Mouse (Mus musculus): ENCODE measurements around the gene Rfx8. TPM values are rescaled to one million over a fixed set of nuclear protein-coding genes. Genes with fewer than 3 reads are reported as not detected.

The Rfx8 gene
- polyA plus RNA-seq, 1 experiment from 2014 or later = not detected

DNA sequence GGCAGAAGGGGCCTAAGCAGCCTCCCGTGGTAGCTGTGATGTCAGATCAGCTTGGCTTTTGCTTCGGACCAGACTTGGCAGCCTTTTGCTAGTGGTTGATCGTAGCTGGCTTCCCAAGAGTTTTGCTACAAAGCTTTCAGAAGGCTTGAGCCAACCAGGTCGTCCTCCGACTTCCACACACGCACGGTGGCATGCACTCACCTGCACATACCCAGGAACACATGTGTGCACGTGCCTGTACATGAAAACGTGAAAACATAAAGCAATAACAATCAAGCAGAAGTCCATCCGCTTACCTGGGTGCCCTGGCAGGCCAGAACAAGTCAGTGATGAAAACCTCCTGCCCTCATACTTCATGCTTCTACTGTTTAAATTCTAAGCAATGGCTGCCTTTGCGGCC is 36.2 kb upstream of the Rfx8 start:
- ATAC-seq (no peak), DNase-seq (ENCODE audit: low read depth, low spot score) (no peak)
- in situ Hi-C loops (cut with MboI; ENCODE audit: low pct_unique_long_range_greater_than_20kb) = loop anchor here (25.0 kb wide), 2 partner anchors 505 to 630 kb away; no protein-coding TSS in a partner anchor
- CTCF ChIA-PET = no interaction called here
- H3K27me3 ChIP-seq = no peaks in the 10 kb centered on the region
- POLR2A ChIA-PET = no interaction called here
- TF ChIP-seq CTCF (IDR thresholded peaks at IDR 0.05) = no peak

GRCm38 (mm10) chr1:39754224-39754957 is 33.6 kb upstream of the Rfx8 start:
- DNase-seq (ENCODE audit: low read depth, low spot score) = no peak
- ChIA-PET POLR2A (no interaction called here), CTCF (no interaction called here)
- no peak for ATAC-seq
- in situ Hi-C loops (cut with MboI; ENCODE audit: low pct_unique_long_range_greater_than_20kb) = loop anchor here (5.0 to 25.0 kb wide), 3 partner anchors 57 to 633 kb away; no protein-coding TSS in a partner anchor
- no peaks in the 10 kb centered on the region for H3K27me3 ChIP-seq
- no peak for TF ChIP-seq CTCF (IDR thresholded peaks at IDR 0.05)

DNA sequence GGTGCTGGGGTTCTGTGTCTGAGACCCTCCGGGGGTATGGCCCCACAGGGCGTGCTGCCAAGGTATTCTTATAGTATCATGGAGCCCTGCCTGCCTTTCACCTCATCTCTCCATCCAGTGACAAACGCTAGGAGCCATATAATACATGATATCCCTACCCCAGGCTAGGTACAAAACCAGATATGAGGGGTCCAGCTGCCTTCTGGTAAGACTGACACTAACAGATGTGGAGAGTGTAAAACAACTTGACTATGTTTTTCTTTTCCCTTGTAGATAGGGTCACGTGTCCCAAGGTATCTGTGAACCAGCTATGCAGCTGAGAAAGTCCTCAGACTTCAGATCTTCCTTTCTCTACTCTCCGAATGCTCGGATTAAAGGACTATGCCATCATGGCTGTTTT is 30.7 kb upstream of the Rfx8 start:
- no peak for TF ChIP-seq CTCF (IDR thresholded peaks at IDR 0.05)
- H3K27me3 ChIP-seq = no peaks in the 10 kb centered on the region
- CTCF ChIA-PET = interaction anchor here (0.8 kb wide), 1 partner anchor 10 kb away, joined by 3 read pairs; no protein-coding TSS in a partner anchor
- in situ Hi-C loops (cut with MboI; ENCODE audit: low pct_unique_long_range_greater_than_20kb) = loop anchor here (5.0 to 25.0 kb wide), 3 partner anchors 54 to 636 kb away; no protein-coding TSS in a partner anchor
- DNase-seq (ENCODE audit: low read depth, low spot score) (no peak), ATAC-seq (no peak)
- POLR2A ChIA-PET = no interaction called here

DNA sequence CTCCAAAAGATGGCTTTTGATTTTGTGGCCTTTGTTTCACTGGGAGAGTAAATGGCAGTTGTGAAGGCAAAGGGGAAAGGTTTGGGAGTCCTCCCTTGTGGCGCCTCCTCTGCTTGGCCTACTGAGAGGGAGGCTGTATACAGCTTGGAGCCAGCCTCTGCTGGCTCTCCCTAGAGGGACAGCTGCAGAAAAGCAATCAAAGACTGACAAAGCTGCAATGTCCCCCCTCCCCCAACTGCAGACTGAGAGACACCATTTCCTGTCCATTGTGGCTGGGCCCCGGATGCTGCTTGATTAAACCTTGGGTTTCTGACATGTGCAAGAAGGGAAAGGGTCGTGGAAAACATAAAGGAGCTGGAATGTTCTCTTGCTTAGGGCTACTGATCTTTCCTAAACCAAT is 28.9 kb upstream of the Rfx8 start:
- no peaks in the 10 kb centered on the region for H3K27me3 ChIP-seq
- no peak for ATAC-seq
- TF ChIP-seq CTCF (IDR thresholded peaks at IDR 0.05) = no peak
- POLR2A ChIA-PET = no interaction called here
- DNase-seq (ENCODE audit: low read depth, low spot score) = no peak
- CTCF ChIA-PET = interaction anchor here (0.7 kb wide), 1 partner anchor 17 kb away, joined by 3 read pairs; no protein-coding TSS in a partner anchor
- in situ Hi-C loops (cut with MboI; ENCODE audit: low pct_unique_long_range_greater_than_20kb) = loop anchor here (5.0 to 25.0 kb wide), 3 partner anchors 52 to 638 kb away; no protein-coding TSS in a partner anchor

- CTCF ChIA-PET = no interaction called here
- in situ Hi-C loops (cut with MboI; ENCODE audit: low pct_unique_long_range_greater_than_20kb) = no loop called here
- DNase-seq (ENCODE audit: low read depth, low spot score) (no peak), ATAC-seq (no peak)
- POLR2A ChIA-PET = no interaction called here
- no peak for TF ChIP-seq CTCF (IDR thresholded peaks at IDR 0.05)
- no peaks in the 10 kb centered on the region for H3K27me3 ChIP-seq
Measured at GRCm38 (mm10) chr1:39749214-39749613, 28.4 kb upstream of the Rfx8 start.

- DNase-seq (ENCODE audit: low read depth, low spot score) (no peak), ATAC-seq (no peak)
- ChIA-PET CTCF (no interaction called here), POLR2A (no interaction called here)
- TF ChIP-seq CTCF (IDR thresholded peaks at IDR 0.05) = no peak
- in situ Hi-C loops (cut with MboI; ENCODE audit: low pct_unique_long_range_greater_than_20kb) = no loop called here
- H3K27me3 ChIP-seq = no peaks in the 10 kb centered on the region
Measured at GRCm38 (mm10) chr1:39748666-39749065, 27.9 kb upstream of the Rfx8 start.

GRCm38 (mm10) chr1:39746464-39746863 is 25.7 kb upstream of the Rfx8 start:
- ChIA-PET CTCF (interaction anchor here (0.7 to 0.8 kb wide), 2 partner anchors 15 to 51 kb away, joined by 3 read pairs; no protein-coding TSS in a partner anchor), POLR2A (interaction anchor here (0.6 kb wide), 1 partner anchor 29 kb away, joined by 3 read pairs; no protein-coding TSS in a partner anchor)
- DNase-seq (ENCODE audit: low read depth, low spot score) (no peak), ATAC-seq (no peak)
- in situ Hi-C loops (cut with MboI; ENCODE audit: low pct_unique_long_range_greater_than_20kb) = no loop called here
- H3K27me3 ChIP-seq = no peaks in the 10 kb centered on the region
- TF ChIP-seq CTCF (IDR thresholded peaks at IDR 0.05) = no peak

DNA sequence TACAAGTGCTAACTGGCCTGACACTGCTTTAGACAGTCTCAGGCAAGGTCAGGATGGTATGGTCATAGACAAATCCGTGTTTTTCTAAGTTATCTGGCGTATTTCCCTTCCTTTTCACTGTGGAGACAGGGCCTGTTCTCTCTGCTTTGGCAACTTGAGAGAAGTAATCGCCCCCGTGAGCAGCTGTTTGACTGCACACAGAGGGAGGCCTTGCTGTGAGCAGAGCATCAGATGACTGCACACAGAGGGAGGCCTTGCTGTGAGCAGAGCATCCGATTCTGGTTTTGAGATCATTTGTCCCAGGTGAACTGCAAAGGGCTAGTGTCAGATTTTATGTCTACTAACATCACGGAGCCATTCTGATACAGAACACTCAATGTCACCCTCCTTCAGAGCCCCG is 20.2 kb upstream of the Rfx8 start:
- no peak for TF ChIP-seq CTCF (IDR thresholded peaks at IDR 0.05)
- DNase-seq (ENCODE audit: low read depth, low spot score) (no peak), ATAC-seq (no peak)
- H3K27me3 ChIP-seq = no peaks in the 10 kb centered on the region
- POLR2A ChIA-PET = no interaction called here
- CTCF ChIA-PET = no interaction called here
- in situ Hi-C loops (cut with MboI; ENCODE audit: low pct_unique_long_range_greater_than_20kb) = no loop called here

DNA sequence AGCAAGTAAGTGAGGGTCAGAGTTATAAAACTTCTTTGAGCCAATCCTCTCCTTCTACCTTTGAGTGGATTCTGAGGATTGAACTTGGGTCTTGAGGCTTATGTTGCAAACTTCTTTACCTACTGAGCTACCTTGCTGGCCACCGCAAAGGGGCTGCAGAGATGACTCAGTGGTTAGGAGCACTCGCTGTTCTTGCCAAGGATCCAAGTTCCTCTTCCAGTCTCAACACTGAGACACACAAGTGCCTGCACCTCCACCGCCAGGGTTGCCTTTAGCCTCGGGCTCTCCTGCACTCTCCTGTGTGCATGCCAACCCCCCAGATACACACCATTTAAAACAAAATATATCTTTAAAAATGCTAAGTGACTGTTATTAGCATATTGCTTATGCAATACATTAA is 19.2 kb upstream of the Rfx8 start:
- in situ Hi-C loops (cut with MboI; ENCODE audit: low pct_unique_long_range_greater_than_20kb) = no loop called here
- ChIA-PET CTCF (no interaction called here), POLR2A (no interaction called here)
- no peaks in the 10 kb centered on the region for H3K27me3 ChIP-seq
- TF ChIP-seq CTCF (IDR thresholded peaks at IDR 0.05) = no peak
- DNase-seq (ENCODE audit: low read depth, low spot score) (no peak), ATAC-seq (no peak)

DNA sequence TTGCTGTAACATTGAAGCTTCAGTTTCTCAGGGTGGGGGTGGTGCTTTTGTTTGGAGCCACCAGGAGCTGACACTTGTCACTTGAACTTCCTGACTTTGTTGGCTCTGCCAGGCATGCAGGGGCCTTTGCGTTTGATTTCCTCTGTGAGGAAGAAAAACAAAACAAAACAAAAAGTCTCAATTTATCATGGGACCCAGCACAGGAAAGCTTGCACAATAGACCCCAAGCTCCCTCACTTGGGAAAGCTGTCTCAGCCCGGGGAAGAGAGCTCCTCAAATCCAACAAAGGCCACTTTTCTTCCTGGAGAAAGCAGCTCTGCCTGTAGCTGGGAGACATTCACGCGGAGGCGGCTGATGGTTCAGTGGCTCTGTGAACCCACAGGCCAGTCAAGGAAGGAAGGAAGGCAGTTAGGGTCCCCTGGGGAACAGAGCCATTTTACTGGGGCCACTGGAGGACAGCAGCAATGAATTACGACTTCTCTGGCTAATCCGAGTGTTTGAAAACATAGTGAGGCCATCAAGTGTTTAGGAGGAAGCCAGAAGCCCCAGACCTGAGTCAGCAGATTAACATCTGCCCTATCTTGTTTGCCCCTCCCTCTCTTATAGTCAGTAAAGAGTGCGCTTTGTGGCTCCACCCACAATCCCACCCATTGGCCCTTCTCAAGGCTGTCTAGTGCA is 15.3 kb upstream of the Rfx8 start:
- POLR2A ChIA-PET = no interaction called here
- in situ Hi-C loops (cut with MboI; ENCODE audit: low pct_unique_long_range_greater_than_20kb) = no loop called here
- TF ChIP-seq CTCF (IDR thresholded peaks at IDR 0.05) = no peak
- no peak for ATAC-seq
- no peaks in the 10 kb centered on the region for H3K27me3 ChIP-seq
- CTCF ChIA-PET = interaction anchor here (1.7 kb wide), 1 partner anchor 15 kb away, joined by 8 read pairs; the partner anchor contains the start of gene Rfx8
- no peak for DNase-seq (ENCODE audit: low read depth, low spot score)

DNA sequence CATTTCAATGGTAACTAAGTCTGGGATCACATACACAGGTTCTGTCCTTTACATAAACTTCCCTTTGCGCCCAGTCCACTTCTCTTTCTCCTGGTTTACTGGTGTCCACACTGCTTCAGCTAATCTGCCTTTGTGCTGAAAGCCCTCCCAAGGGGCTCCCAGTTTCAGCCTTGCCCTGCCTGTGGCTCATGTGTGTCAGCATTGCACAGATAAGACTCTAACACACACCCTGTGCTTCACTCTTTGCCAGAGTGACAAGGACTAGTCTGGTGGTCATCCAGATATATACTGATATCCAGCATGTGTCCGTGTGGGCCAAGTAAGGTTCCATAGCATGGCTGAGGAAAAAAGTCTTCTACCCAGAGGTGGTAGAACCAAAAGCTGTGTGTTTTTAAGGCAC is 14.7 kb upstream of the Rfx8 start:
- ChIA-PET CTCF (interaction anchor here (1.7 kb wide), 1 partner anchor 15 kb away, joined by 8 read pairs; the partner anchor contains the start of gene Rfx8), POLR2A (no interaction called here)
- no peak for DNase-seq (ENCODE audit: low read depth, low spot score)
- in situ Hi-C loops (cut with MboI; ENCODE audit: low pct_unique_long_range_greater_than_20kb) = no loop called here
- ATAC-seq = no peak
- TF ChIP-seq CTCF (IDR thresholded peaks at IDR 0.05) = no peak
- H3K27me3 ChIP-seq = no peaks in the 10 kb centered on the region

All from Patski (cell line).